Mouse (Mus musculus): ENCODE data around the gene Cfap74. TPM values are rescaled to one million over a fixed set of nuclear protein-coding genes. Genes with fewer than 3 reads are reported as not detected.
"Not testable (repeated sequence)": the region's sequence is repeated elsewhere in the genome, so short reads cannot be mapped to it uniquely, and the experiment has no call there.

The Cfap74 gene
- total RNA-seq, 2 experiments from 2014 or later: 0.36 TPM; not detected in 1

DNA sequence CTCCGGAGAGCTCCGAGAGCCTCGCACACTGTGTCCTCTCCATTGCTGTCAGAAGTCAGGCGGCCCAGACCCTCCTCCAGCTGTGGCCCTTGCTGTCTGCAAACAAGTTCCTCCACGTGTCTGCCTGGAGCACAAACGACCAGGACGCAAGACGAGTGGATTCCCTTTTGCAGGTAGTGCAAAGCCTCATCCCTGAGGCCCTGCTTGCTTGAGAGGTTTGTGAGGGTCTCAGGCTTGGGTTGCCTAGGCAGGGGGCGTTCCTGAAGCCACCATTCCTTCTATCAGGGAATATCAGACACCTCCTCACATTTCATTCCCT lies 10.8 kb upstream of the Cfap74 start:
- intact Hi-C loops (cut with DNase I): no loop called here
- no peak for DNase-seq (ENCODE audit: low spot score)

DNA sequence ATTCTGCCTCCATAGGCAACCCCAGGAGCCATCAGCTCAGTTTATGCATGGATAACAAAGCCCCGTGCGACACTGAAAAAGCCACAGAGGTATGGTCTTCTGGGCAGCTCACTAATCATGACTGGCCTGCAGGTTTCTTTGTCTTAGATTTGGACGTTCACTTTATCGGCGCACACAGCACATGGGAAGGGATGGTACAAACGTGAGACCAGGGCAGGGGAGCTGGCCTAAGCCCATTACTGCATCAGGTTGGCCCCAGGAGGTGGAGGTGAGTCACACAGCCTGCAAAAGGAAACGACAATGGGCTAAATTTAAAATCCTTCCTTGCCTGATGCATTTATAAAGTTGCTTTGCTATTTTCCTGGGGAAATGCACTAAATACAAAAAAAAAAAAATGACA lies 7.9 kb upstream of the Cfap74 start:
- intact Hi-C loops (cut with DNase I): no loop called here
- no peak for DNase-seq (ENCODE audit: low spot score)

DNA sequence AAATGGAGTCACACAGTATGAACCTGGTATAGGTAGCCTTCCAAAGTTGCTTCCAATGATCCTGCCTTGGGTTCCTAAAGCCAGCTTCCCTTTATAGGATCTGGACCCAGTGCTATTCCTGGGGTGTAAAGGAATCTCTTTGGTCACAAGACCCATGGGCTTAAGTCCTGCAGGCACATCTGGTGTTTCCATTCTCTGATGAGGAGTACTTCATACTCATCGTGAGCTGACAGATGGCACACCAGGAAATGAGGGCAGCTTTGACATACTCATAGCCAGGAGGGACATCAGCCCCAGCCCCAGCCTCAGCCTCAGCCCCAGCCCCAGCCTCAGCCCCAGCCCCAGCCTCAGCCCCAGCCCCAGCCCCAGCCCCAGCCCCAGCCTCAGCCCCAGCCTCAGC lies 6.5 kb upstream of the Cfap74 start:
- no peak for DNase-seq (ENCODE audit: low spot score)
- intact Hi-C loops (cut with DNase I): no loop called here

DNA sequence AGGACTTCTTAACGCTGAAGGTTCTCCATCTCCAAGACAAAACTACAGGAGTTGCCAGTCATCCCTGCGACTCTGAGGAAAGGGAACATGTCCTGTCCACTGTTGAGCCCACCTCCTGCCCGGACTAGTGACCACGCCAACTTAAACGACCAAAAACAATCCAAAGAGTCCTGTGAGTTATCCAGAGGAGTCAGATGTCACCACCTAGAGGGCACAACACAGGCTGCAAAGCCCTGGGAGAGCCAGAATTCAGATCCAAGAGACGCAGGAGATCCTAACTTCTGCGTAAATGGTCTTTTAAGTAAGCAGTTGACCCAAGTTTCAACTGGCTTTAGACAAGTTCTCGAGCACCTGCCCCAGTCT lies 314 bp upstream of the Cfap74 start:
- DNase-seq (ENCODE audit: low spot score): no peak
- intact Hi-C loops (cut with DNase I): no loop called here

DNA sequence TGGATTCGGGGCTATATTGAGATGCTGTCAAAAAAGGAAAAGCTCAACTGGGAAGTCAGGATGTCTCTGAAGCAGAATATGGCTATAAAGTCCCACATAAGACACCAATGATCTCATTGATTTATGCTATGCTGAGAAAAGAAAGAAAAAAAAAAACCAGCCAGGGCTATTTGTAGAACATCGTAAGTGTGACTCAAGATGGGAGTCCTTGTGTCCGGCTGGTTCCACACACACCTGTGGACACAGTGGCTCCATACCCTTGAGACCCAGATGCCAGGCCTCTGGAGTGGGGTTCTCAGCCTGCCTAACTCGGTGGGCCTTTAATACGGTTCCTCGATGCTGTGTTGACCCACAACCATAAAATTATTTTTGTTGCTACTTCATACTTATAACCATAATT lies 3.1 kb downstream of the Cfap74 start:
- intact Hi-C loops (cut with DNase I): no loop called here
- DNase-seq (ENCODE audit: low spot score): no peak

DNA sequence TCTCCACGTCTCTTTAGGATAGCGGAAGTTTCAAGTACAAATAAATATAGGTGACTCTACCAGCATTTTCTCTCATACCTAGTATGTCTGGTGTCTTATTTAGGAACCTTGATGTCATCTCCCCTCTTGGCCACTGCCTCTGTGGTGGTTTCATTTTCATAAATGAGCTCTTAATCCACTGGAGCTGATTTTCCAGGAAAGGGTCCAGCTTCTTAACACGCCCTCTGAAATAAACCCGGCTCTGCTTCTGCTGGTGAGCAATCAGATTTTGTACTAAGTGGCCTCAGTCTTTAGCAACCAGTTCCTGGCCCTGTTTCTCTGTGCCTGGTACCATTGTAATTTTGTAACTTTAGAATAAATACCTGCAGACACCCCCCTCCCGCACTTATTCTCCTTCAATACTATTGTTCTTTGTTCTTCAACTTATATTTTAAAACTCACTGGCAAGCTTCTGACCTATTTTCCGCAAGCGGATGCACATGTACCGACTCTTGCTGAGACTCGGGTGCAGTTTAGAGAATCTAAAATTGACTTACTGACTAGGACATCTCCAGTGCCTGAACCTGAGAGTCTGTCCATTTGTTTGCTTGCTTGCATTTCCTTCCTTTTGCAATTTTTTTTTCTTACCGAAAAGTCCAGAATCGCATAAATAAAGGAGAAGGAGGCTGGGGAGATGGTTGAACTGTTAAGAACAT lies 4.8 kb downstream of the Cfap74 start:
- intact Hi-C loops (cut with DNase I): no loop called here
- DNase-seq (ENCODE audit: low spot score): no peak

DNA sequence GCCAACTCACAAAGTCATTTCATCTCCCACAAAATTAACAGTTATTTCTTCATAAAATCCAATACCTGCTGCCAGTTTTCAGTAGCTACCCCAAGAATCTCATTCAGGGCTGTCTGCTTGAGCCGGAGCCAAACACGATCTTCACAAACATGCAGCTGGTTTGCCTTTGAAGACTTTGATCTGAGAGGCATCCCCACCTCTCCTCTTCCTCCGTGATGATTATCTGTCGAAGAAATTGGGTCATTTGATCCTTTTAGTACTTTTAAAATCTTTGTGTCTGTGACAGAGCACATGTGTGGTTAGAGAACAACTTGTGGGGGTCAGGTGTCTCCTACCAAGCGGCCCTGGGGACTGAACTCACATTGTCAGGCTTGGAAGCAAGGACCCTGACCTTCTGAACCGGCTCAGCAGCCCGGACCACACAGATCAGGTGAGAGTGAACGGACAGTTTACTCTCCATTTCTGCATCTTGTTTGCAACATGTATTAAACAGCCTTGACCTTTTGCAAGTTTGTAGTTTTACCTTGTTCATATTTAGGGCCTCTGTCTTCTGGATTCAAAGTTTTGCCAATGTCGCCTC lies 5.8 kb downstream of the Cfap74 start:
- DNase-seq (ENCODE audit: low spot score): no peak
- intact Hi-C loops (cut with DNase I): no loop called here

DNA sequence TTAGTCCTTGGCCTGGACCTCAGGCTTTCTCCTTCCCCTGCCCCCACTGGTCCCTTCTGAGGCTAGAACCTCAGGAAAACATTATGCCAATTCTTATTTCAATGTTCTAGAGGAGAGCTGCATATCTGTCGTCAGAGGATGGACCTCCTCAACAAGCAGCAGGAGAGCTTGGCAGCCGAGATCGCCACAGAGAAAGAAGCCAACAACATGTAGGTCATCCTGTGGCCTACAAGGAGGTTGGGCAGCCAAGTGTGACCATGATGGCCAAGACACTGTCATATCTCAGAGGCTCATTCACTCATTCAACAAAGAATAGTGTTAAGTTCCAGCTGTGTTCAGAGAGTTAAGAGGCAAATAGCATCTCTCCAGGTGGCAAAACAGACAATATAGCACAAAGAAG lies 11.1 kb downstream of the Cfap74 start:
- intact Hi-C loops (cut with DNase I): no loop called here

DNA sequence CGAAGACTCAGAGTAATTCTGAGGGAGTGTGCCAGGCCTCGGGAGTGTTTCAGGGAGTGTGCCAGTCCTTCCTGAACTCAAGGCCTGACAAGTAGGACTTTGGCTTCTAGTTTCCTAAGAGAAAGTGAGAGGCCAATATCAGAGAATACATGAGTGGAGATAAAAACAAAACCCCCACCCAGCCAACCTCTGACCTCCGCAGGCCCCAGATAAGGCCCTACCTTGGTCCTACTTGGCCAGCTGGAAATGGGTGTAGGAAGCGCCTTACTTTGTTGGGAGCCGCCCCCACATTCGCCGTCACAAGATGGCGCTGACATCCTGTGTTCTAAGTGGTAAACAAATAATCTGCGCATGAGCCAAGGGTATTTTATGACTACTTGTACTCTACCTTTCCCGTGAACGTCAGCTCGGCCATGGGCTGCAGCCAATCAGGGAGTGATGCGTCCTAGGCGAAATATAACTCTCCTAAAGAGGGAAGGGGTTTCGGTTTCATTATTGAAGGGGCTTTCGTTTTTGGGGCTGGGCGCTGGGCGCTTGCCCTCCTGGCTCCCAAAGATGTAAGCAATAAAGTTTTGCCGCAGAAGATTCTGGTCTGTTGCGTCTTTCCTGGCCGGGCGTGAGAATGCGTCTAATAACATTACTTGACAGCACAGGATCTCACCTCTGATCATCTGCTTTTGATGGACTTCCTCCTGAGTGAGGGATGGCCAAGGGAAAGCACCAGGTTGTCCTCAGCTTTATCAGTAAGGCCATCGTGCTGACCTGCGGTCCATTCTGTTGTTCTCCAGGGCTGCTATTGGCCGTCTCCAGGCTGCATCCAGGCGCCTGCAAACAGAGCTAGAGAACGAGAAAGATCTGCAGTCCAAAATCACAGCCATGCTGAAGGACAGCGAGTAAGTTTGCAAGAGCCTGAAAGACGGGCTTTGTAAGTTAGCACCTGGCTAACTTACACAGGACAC lies 12.7 kb downstream of the Cfap74 start:
- DNase-seq (ENCODE audit: low spot score); intact Hi-C loops (cut with DNase I): not testable (repeated sequence)

More for the DNA sequence above, 11.1 kb downstream of the Cfap74 start:
- DNase-seq (ENCODE audit: low spot score): no peak

DNA sequence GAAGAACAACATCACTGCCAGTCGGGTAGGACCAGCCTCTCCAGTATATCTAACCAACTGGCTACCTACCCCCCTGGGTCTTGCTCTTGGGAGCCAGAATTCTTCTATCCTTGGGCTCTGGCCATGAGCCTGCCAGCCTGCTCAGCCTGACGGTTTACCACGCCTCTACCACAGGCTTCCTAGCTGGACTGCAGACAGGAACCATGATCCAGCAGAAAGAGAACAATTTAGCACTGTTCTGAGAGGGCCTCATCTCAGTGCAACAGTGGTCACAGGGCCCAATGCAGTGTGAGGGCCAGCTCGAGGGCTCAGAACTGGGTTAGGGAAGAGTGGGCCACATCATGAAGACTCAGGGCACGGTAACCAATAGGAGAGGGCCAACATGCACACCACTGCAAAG lies 15.0 kb downstream of the Cfap74 start:
- intact Hi-C loops (cut with DNase I): no loop called here

DNA sequence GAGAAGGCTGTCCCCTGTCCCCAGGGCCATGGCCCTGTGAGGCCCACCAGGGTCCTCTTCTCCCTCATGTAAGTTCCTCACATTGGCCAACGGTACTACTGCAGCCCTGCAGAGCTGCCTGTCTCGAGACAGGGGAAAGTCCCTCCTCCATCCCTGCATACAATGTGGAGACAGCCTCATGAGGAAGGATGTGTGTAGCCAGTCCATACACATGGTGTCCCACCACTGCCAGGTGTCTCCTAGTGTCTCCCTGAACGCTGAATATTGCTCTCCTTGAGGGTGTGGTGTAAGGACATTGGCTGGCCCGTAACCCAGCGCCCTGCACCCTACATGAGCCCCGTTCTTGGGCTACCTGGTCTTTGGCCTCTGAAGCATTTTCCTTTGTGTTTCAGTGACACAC lies 17.3 kb downstream of the Cfap74 start:
- no peak for DNase-seq (ENCODE audit: low spot score)
- intact Hi-C loops (cut with DNase I): no loop called here

More for the DNA sequence above, 15.0 kb downstream of the Cfap74 start:
- no peak for DNase-seq (ENCODE audit: low spot score)

DNA sequence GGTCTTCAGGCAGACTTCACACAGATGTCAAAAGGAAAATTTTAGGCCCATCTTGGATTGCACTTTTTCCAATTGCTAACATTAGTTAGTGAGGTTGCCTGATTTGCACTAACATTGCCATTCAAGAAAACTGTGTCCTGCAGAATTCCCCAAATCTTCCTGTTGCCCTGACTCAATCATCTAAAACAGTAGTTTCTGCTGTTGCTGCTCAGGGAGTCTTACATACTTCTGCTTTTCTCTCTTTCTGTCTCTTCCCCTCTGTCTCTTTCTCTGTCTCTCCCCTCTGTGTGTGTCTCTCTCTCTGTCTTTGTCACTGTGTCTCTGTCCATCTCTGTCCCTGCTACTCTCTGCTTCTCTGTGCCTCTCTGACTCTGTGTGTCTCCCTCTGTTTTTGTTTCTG lies 19.5 kb downstream of the Cfap74 start:
- intact Hi-C loops (cut with DNase I): no loop called here
- no peak for DNase-seq (ENCODE audit: low spot score)

DNA sequence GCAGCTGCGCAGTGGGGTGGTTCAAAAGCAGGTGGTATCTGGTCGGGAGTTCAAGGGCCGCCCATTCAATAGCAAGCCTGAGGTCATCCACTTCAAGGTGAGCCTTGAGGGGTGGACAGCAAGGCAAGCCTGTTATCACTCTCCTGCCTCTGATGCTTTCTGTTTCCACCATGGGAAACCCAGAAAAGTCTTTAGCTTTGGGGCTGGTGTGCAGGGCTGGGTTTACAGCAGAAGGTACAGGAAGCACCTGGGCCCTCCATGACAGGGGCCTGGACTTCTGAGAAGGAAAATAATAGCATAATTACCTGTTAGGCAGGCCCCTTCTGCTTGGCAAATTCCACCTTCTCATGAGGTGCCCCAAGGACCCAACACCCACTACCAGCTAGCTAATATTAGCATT lies 20.2 kb downstream of the Cfap74 start:
- intact Hi-C loops (cut with DNase I): no loop called here
- DNase-seq (ENCODE audit: low spot score): no peak

DNA sequence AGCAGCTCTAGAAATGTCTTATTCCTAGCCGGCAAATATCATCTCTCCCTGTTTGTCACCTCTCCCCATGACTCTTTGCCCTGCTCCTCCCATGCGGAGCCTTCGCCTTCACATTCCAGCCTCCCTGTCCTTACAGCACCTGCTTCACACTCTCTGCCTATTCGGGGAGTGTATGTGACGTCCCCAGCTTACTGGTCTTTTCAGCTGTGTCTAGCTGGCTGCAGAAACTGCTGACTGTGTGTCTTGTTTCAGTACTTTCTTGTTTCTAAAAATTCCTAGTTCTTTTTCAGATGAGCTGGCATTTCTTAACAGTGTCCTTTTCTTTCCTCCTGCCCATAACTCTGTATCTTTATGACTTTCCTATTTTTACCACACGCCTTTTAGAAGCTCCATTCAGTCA lies 23.4 kb downstream of the Cfap74 start:
- intact Hi-C loops (cut with DNase I): no loop called here
- no peak for DNase-seq (ENCODE audit: low spot score)

DNA sequence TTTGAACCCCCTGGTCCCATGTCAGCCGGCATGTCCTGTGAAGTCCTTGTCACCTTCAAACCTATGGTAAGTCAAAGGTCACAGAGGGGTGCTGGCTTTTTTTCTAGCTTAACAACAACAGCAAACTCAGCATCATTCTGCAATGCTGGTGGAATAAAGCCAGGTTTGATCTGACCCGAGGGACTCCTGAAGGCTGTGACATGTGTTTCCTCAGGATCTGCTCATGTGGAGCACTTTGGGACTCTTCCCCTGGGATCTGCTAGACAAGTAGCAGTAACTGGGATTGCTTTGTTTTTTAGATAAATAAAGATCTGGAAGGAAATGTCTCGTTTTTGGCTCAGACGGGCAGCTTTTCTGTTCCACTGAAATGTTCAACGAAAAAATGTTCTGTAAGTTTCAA lies 25.0 kb downstream of the Cfap74 start:
- intact Hi-C loops (cut with DNase I): no loop called here
- no peak for DNase-seq (ENCODE audit: low spot score)

DNA sequence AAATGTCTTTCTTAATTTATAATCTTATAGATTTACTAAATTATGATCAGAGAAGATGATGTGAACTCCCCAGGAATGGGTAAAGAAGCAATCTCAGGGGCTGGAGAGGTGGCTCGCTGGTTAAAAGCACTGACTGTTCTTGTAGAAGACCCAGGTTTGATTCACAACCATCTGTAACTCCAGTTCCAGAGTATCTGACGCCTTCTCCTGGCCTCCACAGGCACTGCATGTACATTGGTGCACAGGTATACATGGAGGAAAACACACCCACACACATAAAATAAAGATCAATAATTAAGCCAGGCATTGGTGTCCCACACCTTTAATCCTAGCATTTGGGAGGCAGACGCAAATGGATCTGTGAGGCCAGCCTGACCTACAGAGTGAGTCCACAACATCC lies 33.8 kb downstream of the Cfap74 start:
- intact Hi-C loops (cut with DNase I): no loop called here
- DNase-seq (ENCODE audit: low spot score): no peak

DNA sequence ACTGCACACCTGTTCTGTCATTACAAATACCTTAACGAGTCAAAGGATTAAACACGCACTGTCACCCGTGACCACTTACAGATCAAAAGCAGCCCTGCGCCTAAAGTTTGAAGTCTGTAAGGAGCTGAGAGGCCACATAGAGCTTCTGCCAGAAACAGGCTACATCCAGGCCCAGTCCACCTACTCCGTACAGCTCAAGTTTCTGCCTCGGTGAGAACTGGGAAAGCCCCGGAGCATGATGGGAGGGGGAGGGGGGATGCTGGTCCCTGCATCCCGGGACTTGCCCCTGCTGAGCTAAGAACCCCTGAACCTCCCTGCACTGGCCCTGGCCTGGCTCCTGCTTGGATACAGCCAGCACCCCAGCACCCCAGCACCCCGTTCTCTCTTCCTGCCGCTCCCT lies 42.6 kb downstream of the Cfap74 start:
- intact Hi-C loops (cut with DNase I): no loop called here
- DNase-seq (ENCODE audit: low spot score): no peak

DNA sequence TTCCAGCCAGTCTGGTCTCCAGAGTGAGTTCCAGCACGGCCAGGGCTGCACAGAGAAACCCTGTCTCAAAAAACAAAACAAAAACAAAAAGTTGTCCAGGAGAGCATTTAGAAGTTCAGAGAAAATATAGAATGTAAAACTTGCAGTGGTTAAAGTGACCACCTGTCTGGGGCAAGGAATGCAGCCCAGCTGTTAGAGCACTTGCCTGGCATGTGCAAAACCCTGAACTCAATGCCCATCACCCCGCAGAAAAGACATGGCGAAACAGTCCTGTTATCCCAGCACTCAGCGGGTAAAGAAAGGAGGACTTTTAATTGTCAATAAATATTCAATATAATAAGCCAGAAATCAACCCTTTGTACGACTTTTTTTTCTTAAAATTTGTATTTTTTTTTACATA lies 49.6 kb downstream of the Cfap74 start:
- DNase-seq (ENCODE audit: low spot score): no peak
- intact Hi-C loops (cut with DNase I): no loop called here

DNA sequence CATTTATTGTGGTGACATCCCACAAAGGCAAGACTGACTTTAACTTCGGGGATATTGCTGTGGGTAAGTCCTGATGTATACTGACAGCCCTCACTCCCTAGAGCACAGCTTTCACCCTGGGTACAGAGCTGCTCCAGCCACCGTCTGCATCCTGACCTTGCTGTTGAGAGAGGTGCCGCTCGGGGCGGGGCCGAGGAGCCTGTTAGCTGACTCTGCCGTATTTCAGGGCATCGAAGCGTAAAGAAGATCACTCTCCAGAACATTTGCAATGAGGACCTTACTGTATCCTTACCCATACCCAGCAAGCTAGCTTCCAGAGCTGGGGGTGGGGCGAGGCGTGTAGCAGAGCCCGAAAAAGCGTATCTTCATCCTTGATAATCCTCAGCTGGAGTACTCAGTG lies 54.1 kb downstream of the Cfap74 start:
- intact Hi-C loops (cut with DNase I): no loop called here
- no peak for DNase-seq (ENCODE audit: low spot score)

DNA sequence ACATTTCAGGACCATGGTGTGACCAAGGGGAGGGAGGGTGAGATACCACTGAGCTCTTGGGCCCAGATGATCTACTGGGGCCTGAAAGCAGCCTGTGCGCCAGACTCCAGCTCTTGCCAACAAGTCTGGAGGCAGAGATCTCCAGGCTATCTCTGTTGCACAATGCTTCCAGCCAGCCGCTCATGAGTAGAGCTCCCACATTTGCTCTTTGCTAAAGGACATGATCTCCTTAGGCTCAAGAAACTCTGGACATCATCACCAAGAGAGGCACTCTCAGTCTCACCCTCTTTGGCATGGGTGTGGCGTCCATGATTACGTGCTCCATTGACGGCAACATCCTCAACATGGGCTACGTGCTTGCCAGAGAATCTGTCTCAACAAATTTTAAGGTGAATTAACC lies 54.6 kb downstream of the Cfap74 start:
- intact Hi-C loops (cut with DNase I): no loop called here
- DNase-seq (ENCODE audit: low spot score): no peak

DNA sequence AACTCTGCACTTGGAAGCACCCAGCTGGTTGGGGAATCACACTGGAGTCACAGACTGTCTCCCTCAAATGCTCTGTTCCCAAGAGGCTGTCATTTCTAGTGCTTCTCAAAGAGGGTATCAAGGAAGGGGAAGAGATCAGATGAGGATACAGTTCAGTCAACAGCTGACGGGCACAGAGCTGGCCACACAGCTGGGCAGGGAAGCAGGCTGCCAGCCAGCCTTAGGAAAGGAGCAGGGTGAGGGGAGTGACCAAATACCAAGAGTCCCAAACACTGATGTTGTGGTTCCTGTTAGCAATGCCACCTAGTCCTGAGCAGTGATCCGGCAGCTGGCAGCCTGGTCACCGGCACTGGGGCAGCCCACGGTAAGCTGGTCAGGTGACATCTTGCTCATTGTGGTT lies 55.1 kb downstream of the Cfap74 start:
- intact Hi-C loops (cut with DNase I): no loop called here
- DNase-seq (ENCODE audit: low spot score): no peak
